Mouse (Mus musculus): ENCODE results near the gene Fam227b. TPM values are rescaled to one million over a fixed set of nuclear protein-coding genes. Genes with fewer than 3 reads are reported as not detected.

The Fam227b gene
- polyA plus RNA-seq (2021; fragmentation: Nextera tagmentation): 0.08 TPM in 1 of 2 replicates, not detected in the other
- long read RNA-seq, experiment 1, partial matches to known transcripts: 0 of 1 reads
- long read RNA-seq, experiment 1, other reads (novel, unspliced or antisense): 1 of 1 reads
- long read RNA-seq, experiment 2, partial matches to known transcripts: 0 of 1 reads
- long read RNA-seq, experiment 2, other reads (novel, unspliced or antisense): 1 of 1 reads

GRCm38 (mm10) chr2:126151855-126152571, at the start of gene Fam227b, which contains the start of gene Dtwd1:
TSS of gene Fam227b (minus strand) at chr2:126152004.
TSS of gene Dtwd1 (plus strand) at chr2:126152141.

GRCm38 (mm10) chr2:126034379-126035005, 117.3 kb downstream of the Fam227b start, which contains the start of gene Fgf7:
TSS of gene Fgf7 (plus strand) at chr2:126034658.

Other genes starting within 250 kb of the Fam227b start
- gene Fgf7, start 117.3 kb downstream of the Fam227b start, polyA plus RNA-seq (2021; fragmentation: Nextera tagmentation): 0.25 and 0.50 TPM in 2 replicates
- 26.4 and 30.5 TPM in 2 replicates for gene Dtwd1, start 137 bp upstream of the Fam227b start, polyA plus RNA-seq (2021; fragmentation: Nextera tagmentation)
- gene Gm17555, start 63.1 kb upstream of the Fam227b start, polyA plus RNA-seq (2021; fragmentation: Nextera tagmentation): not detected in 2 replicates

Measured in layer of hippocampus, adult 6 months (tissue).